Mouse (Mus musculus) neural tube, embryonic 14.5 days (tissue): Measurements from ENCODE around the gene Amer3. TPM values are rescaled to one million over a fixed set of nuclear protein-coding genes. Genes with fewer than 3 reads are reported as not detected.
"Not testable (repeated sequence)": the region's sequence is repeated elsewhere in the genome, so short reads cannot be mapped to it uniquely, and the experiment has no call there.

Experiments
- ATAC-seq: fragments of 200-750 bp; cut with Nextera tagmentation; 2 replicates; pipeline ENCODE4 v1.8.0; 2017; ENCODE audit warnings: low read depth, mild to moderate bottlenecking, moderate TSS enrichment, moderate library complexity
- H3K27ac ChIP-seq: fragments of 300-500 bp; sonication (generic); 2 replicates; pipeline ENCODE4 v1.5.1; 2014; ENCODE audit warnings: low read depth, mild to moderate bottlenecking, control low read depth, low read length, moderate library complexity, mixed read lengths
- H3K27me3 ChIP-seq: fragments of 300-500 bp; sonication (generic); 2 replicates; pipeline ENCODE4 v1.6.1; 2014; ENCODE audit warnings: low read length; ENCODE audit not compliant: control insufficient read depth, insufficient read depth
- H3K36me3 ChIP-seq: fragments of 300-500 bp; sonication (generic); 2 replicates; pipeline ENCODE4 v1.6.1; 2014; ENCODE audit warnings: low read length, mixed read lengths; ENCODE audit not compliant: control insufficient read depth, insufficient read depth
- H3K4me1 ChIP-seq: fragments of 300-500 bp; sonication (generic); 2 replicates; pipeline ENCODE4 v1.6.1; 2014; ENCODE audit warnings: low read length; ENCODE audit not compliant: control insufficient read depth, insufficient read depth
- H3K4me2 ChIP-seq: fragments of 300-500 bp; sonication (generic); 2 replicates; pipeline ENCODE4 v1.6.1; 2014; ENCODE audit warnings: mild to moderate bottlenecking, low read depth, low read length, control low read depth
- H3K4me3 ChIP-seq: fragments of 300-500 bp; sonication (generic); 2 replicates; pipeline ENCODE4 v1.5.1; 2014; ENCODE audit warnings: low read depth, low read length, control low read depth, mixed read lengths
- H3K9ac ChIP-seq: fragments of 300-500 bp; sonication (generic); replicated peaks from 2 replicates; pipeline ENCODE4 v1.6.1; 2014; ENCODE audit warnings: low read depth, mild to moderate bottlenecking, control low read depth, low read length, mixed read lengths
- H3K9me3 ChIP-seq: fragments of 300-500 bp; sonication (generic); 2 replicates; pipeline ENCODE4 v1.6.1; 2016; ENCODE audit warnings: low read length; ENCODE audit not compliant: control insufficient read depth
- WGBS: fragments of 180-500 bp; shearing (Covaris S2); extraction: QIAGEN DNeasy Blood & Tissue Kit; methylation state at CpG from one replicate; pipeline ENCODE4 v1.1.7; 2014; 5-methylcytosine and 5-hydroxymethylcytosine counted together
- polyA plus RNA-seq: library from polyadenylated mRNA; unstranded; fragments of >200 nt; fragmentation: Nextera tagmentation; extraction: Ambion mirVana; gene quantifications from 2 replicates; pipeline ENCODE4 v1.2.1, GENCODE M21; 2014

Gene Amer3
- 29.2 and 33.1 TPM in 2 replicates for polyA plus RNA-seq

GRCm38 (mm10) chr1:34578851-34579781, at the start of gene Amer3:
TSS of gene Amer3 (plus strand) at chr1:34579657.
- under 1% methylated on average over 53 of the region's 53 CpGs for WGBS
- Histone ChIP-seq H3K27me3 (no peaks in the 10 kb centered on the region), H3K27ac (peak within 1 kb of the TSS; percentile 91)

GRCm38 (mm10) chr1:34534574-34534973, 44.9 kb upstream of the Amer3 start:
- not testable (repeated sequence) for H3K4me3 ChIP-seq, H3K4me2 ChIP-seq, H3K9ac ChIP-seq, H3K36me3 ChIP-seq, H3K9me3 ChIP-seq, H3K4me1 ChIP-seq, H3K27ac ChIP-seq, ATAC-seq
- peaks cover 13% of the 10 kb centered on the region for H3K27me3 ChIP-seq
- WGBS: 52% methylated on average over 3 of the region's 3 CpGs

More at GRCm38 (mm10) chr1:34578851-34579781, at the start of gene Amer3:
- Histone ChIP-seq H3K4me3 (peak within 1 kb of the TSS; percentile 62), H3K4me1 (peaks cover 5% of the 10 kb centered on the region; the same call in 1 of the 2 replicates), H3K36me3 (no peaks in the 10 kb centered on the region), H3K9me3 (no peaks in the 10 kb centered on the region), H3K4me2 (peak within 1 kb of the TSS; percentile 56), H3K9ac (peak within 1 kb of the TSS; percentile 90)
- peak; percentile 93 for ATAC-seq

- peak within 1 kb of the TSS; percentile 37 for H3K4me2 ChIP-seq
- not testable (repeated sequence) for H3K4me1 ChIP-seq, H3K9ac ChIP-seq, H3K4me3 ChIP-seq, H3K27ac ChIP-seq, H3K36me3 ChIP-seq, H3K9me3 ChIP-seq, ATAC-seq
- 34% methylated on average over 7 of the region's 7 CpGs for WGBS
- H3K27me3 ChIP-seq: peaks cover 13% of the 10 kb centered on the region
These were observed 44.3 kb upstream of the Amer3 start, which contains the start of gene Cfc1 for GRCm38 (mm10) chr1:34535043-34535698. TSS of gene Cfc1 (plus strand) at chr1:34535648.

- Histone ChIP-seq H3K9me3 (no peaks in the 10 kb centered on the region), H3K4me1 (peaks cover 7% of the 10 kb centered on the region; the same call in 1 of the 2 replicates), H3K36me3 (no peaks in the 10 kb centered on the region), H3K27ac (no peak overlapping the region), H3K9ac (no peak overlapping the region), H3K27me3 (peaks cover 13% of the 10 kb centered on the region), H3K4me2 (peak overlapping the region; percentile 37), H3K4me3 (no peak overlapping the region; the same call in 1 of the 2 replicates)
- ATAC-seq: no peak
- WGBS: 2% methylated on average over 14 of the region's 14 CpGs
These were observed 43.1 kb upstream of the Amer3 start for GRCm38 (mm10) chr1:34536291-34536766.

GRCm38 (mm10) chr1:34536767-34537485, 42.5 kb upstream of the Amer3 start:
- Histone ChIP-seq H3K27me3 (peaks cover 13% of the 10 kb centered on the region), H3K9ac (0 out of 2 replicates have a peak overlapping the region, but pooled peaks have one; percentile 11)

GRCm38 (mm10) chr1:34547074-34547473, 32.4 kb upstream of the Amer3 start:
- H3K36me3 ChIP-seq: no peaks in the 10 kb centered on the region
- H3K27me3 ChIP-seq: no peaks in the 10 kb centered on the region
- no peak overlapping the region for H3K27ac ChIP-seq
- no peak overlapping the region for H3K9ac ChIP-seq
- no peak overlapping the region for H3K4me2 ChIP-seq
- ATAC-seq: no peak
- 91% methylated on average over 1 of the region's 1 CpGs for WGBS
- H3K4me3 ChIP-seq: no peak overlapping the region
- no peaks in the 10 kb centered on the region for H3K4me1 ChIP-seq
- H3K9me3 ChIP-seq: no peaks in the 10 kb centered on the region

More at GRCm38 (mm10) chr1:34536767-34537485, 42.5 kb upstream of the Amer3 start:
- H3K4me3 ChIP-seq: peak overlapping the region; percentile 10; the same call in 1 of the 2 replicates
- H3K27ac ChIP-seq: no peak overlapping the region
- no peaks in the 10 kb centered on the region for H3K36me3 ChIP-seq
- 5% methylated on average over 16 of the region's 16 CpGs for WGBS
- H3K4me1 ChIP-seq: peaks cover 7% of the 10 kb centered on the region; the same call in 1 of the 2 replicates
- peak overlapping the region; percentile 37 for H3K4me2 ChIP-seq
- ATAC-seq: peak; percentile 56; the same call in 1 of the 2 replicates
- H3K9me3 ChIP-seq: no peaks in the 10 kb centered on the region

- Histone ChIP-seq H3K36me3 (no peaks in the 10 kb centered on the region), H3K4me1 (no peaks in the 10 kb centered on the region), H3K9ac (no peak overlapping the region), H3K4me2 (no peak overlapping the region), H3K27me3 (no peaks in the 10 kb centered on the region), H3K9me3 (no peaks in the 10 kb centered on the region), H3K27ac (no peak overlapping the region), H3K4me3 (no peak overlapping the region)
- WGBS: 91% methylated on average over 1 of the region's 1 CpGs
- no peak for ATAC-seq
These were observed 25.8 kb upstream of the Amer3 start for GRCm38 (mm10) chr1:34553690-34554089.

GRCm38 (mm10) chr1:34554275-34554674, 25.2 kb upstream of the Amer3 start:
- WGBS: 93% methylated on average over 7 of the region's 7 CpGs
- Histone ChIP-seq H3K9ac (no peak overlapping the region), H3K27me3 (no peaks in the 10 kb centered on the region), H3K4me1 (no peaks in the 10 kb centered on the region), H3K36me3 (no peaks in the 10 kb centered on the region), H3K9me3 (no peaks in the 10 kb centered on the region), H3K4me2 (no peak overlapping the region), H3K27ac (no peak overlapping the region), H3K4me3 (no peak overlapping the region)
- ATAC-seq: no peak
